Mouse (Mus musculus) heart, adult 2 months (tissue): ENCODE data around the gene Lfng. TPM values are rescaled to one million over a fixed set of nuclear protein-coding genes. Genes with fewer than 3 reads are reported as not detected.

Source experiments
- DNase-seq, 2 experiments: peaks; one replicate each; pipeline ENCODE4 v3.0.0; 2021
- H3K27ac ChIP-seq: fragments of 200-600 bp; 2 replicates; pipeline ENCODE4 v1.8.1; 2022
- H3K27me3 ChIP-seq: fragments of 200-500 bp; 2 replicates; pipeline ENCODE4 v1.6.1; 2012; ENCODE audit warnings: mild to moderate bottlenecking, low read length, inconsistent platforms, mixed read lengths; ENCODE audit not compliant: control insufficient read depth, insufficient read depth
- H3K36me3 ChIP-seq: fragments of 200-500 bp; 2 replicates; pipeline ENCODE4 v1.6.1; 2012; ENCODE audit warnings: low read length, inconsistent platforms; ENCODE audit not compliant: control insufficient read depth, insufficient read depth
- H3K4me1 ChIP-seq: fragments of 200-500 bp; 2 replicates; pipeline ENCODE4 v1.6.1; 2011; ENCODE audit warnings: low read length; ENCODE audit not compliant: control insufficient read depth, insufficient read depth
- H3K4me3 ChIP-seq: fragments of 200-600 bp; 2 replicates; pipeline ENCODE4 v1.8.1; 2022
- H3K79me2 ChIP-seq: fragments of 200-500 bp; replicated peaks from 2 replicates; pipeline ENCODE4 v1.6.1; 2012; ENCODE audit warnings: mild to moderate bottlenecking, inconsistent platforms, low read length, moderate library complexity, mixed read lengths; ENCODE audit not compliant: control insufficient read depth, insufficient read depth
- H3K9ac ChIP-seq: fragments of 200-500 bp; 2 replicates; pipeline ENCODE4 v1.6.1; 2012; ENCODE audit warnings: low read depth, mild to moderate bottlenecking, control low read depth, inconsistent platforms, low read length, mixed read lengths
- CTCF ChIP-seq: fragments of 200-600 bp; IDR thresholded peaks from 2 replicates; pipeline ENCODE4 v1.8.1; 2022; ENCODE audit warnings: antibody characterized with exemption, mild to moderate bottlenecking, moderate library complexity
- EP300 ChIP-seq: fragments of 200-500 bp; IDR thresholded peaks from 2 replicates; pipeline ENCODE4 v1.6.1; 2011; ENCODE audit warnings: low read depth, low read length, control low read depth; ENCODE audit not compliant: insufficient read depth
- POLR2A ChIP-seq: fragments of 200-500 bp; IDR thresholded peaks from 2 replicates; pipeline ENCODE4 v1.6.1; 2011; ENCODE audit warnings: mild to moderate bottlenecking, low read depth, low read length, control low read depth; ENCODE audit not compliant: insufficient read depth
- WGBS: fragments of 180-500 bp; shearing (Covaris S2); methylation state at CpG from one replicate; pipeline ENCODE4 v1.1.7; 2018; 5-methylcytosine and 5-hydroxymethylcytosine counted together
- intact Hi-C: fragments of 180-260 bp; cut with DNase I; formaldehyde crosslinking; loops from one replicate; pipeline ENCODE4 v1.15.1; 2025
- polyA plus RNA-seq: library from polyadenylated mRNA; depleted of rRNA; stranded (reverse); fragments of >200 nt; gene quantifications from 2 replicates; pipeline ENCODE4 v1.2.3, GENCODE M21; 2012
- total RNA-seq, 2 experiments: library from RNA; stranded (reverse); gene quantifications; 2 replicates each; pipeline ENCODE4 v1.2.3; 2021

The Lfng gene
- total and polyA plus RNA-seq, 3 experiments: 7.4 to 23.1 (median 11.5) TPM

GRCm38 (mm10) chr5:140596927-140597588 is 10.1 kb upstream of the Lfng start:
- 0 out of 2 replicates have a peak, but pooled peaks have one; percentile 7 for TF ChIP-seq POLR2A
- TF ChIP-seq EP300: peak; percentile 38; the same call in 1 of the 2 replicates
- no peak for TF ChIP-seq CTCF
- Histone ChIP-seq H3K36me3 (no peaks in the 10 kb centered on the region), H3K4me3 (no peak overlapping the region), H3K9ac (no peak overlapping the region), H3K79me2 (no peaks in the 10 kb centered on the region), H3K4me1 (peaks cover 5% of the 10 kb centered on the region), H3K27me3 (no peaks in the 10 kb centered on the region), H3K27ac (peak overlapping the region; percentile 57)
- WGBS: 34% methylated on average over 18 of the region's 18 CpGs
- peak; percentile 67 to 78 for DNase-seq
- intact Hi-C loops: loop anchor here (2.0 kb wide), 1 partner anchor 14 kb away; no protein-coding TSS in a partner anchor

DNA sequence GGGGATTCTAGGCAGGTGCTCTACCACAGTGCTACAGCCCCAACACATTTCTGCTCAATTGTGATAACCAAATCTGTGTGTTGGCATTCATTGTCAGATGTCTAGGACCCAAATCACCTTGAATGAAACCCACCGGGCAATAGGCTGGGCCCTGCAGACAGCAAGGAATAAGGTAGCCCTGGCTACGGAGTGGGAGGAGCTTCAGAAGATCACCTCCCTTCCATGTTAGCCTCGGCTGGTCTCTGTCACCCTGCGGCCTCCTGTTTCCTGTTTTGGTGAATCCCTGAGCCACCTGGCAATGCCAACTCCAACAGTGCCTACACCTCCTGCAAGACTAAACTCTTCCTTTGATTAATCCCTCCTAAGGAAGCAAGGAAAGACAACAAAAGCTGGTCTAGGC is 9.3 kb upstream of the Lfng start:
- no peak overlapping the region; the same call in 1 of the 2 replicates for H3K27ac ChIP-seq
- no peak overlapping the region for H3K4me3 ChIP-seq
- H3K4me1 ChIP-seq: peaks cover 5% of the 10 kb centered on the region
- DNase-seq: no peak
- TF ChIP-seq EP300 (no peak), POLR2A (no peak), CTCF (no peak)
- H3K27me3 ChIP-seq: no peaks in the 10 kb centered on the region
- no peaks in the 10 kb centered on the region for H3K79me2 ChIP-seq
- no peaks in the 10 kb centered on the region for H3K36me3 ChIP-seq
- intact Hi-C loops: loop anchor here (2.0 kb wide), 1 partner anchor 13 kb away; no protein-coding TSS in a partner anchor
- WGBS: 75% methylated on average over 4 of the region's 4 CpGs
- H3K9ac ChIP-seq: no peak overlapping the region

- Histone ChIP-seq H3K4me3 (no peak overlapping the region), H3K9ac (no peak overlapping the region), H3K4me1 (peaks cover 7% of the 10 kb centered on the region), H3K79me2 (no peaks in the 10 kb centered on the region), H3K27me3 (no peaks in the 10 kb centered on the region), H3K27ac (no peak overlapping the region), H3K36me3 (no peaks in the 10 kb centered on the region)
- TF ChIP-seq CTCF (no peak), EP300 (no peak), POLR2A (no peak)
- WGBS: 60% methylated on average over 5 of the region's 5 CpGs
- no peak for DNase-seq
- intact Hi-C loops: no loop called here
Measured at GRCm38 (mm10) chr5:140599939-140600338, 7.2 kb upstream of the Lfng start.

- 81% methylated on average over 12 of the region's 12 CpGs for WGBS
- intact Hi-C loops: no loop called here
Measured at GRCm38 (mm10) chr5:140601712-140602111, 5.4 kb upstream of the Lfng start.

GRCm38 (mm10) chr5:140602540-140602939 is 4.6 kb upstream of the Lfng start:
- intact Hi-C loops: no loop called here
- Histone ChIP-seq H3K36me3 (no peaks in the 10 kb centered on the region), H3K79me2 (no peaks in the 10 kb centered on the region), H3K4me3 (no peak overlapping the region), H3K9ac (no peak overlapping the region), H3K27me3 (no peaks in the 10 kb centered on the region), H3K4me1 (peaks cover 5% of the 10 kb centered on the region), H3K27ac (no peak overlapping the region)
- no peak for DNase-seq
- 74% methylated on average over 2 of the region's 2 CpGs for WGBS
- TF ChIP-seq POLR2A: no peak
- no peak for TF ChIP-seq CTCF
- no peak for TF ChIP-seq EP300

More at GRCm38 (mm10) chr5:140601712-140602111, 5.4 kb upstream of the Lfng start:
- Histone ChIP-seq H3K4me3 (no peak overlapping the region), H3K79me2 (no peaks in the 10 kb centered on the region), H3K9ac (no peak overlapping the region), H3K36me3 (no peaks in the 10 kb centered on the region), H3K4me1 (peaks cover 5% of the 10 kb centered on the region), H3K27ac (no peak overlapping the region), H3K27me3 (no peaks in the 10 kb centered on the region)
- TF ChIP-seq EP300 (no peak), CTCF (no peak), POLR2A (no peak)
- DNase-seq: peak in 1 of 2 experiments; percentile 16

GRCm38 (mm10) chr5:140604386-140604785 is 2.7 kb upstream of the Lfng start:
- H3K9ac ChIP-seq: no peak overlapping the region
- H3K27ac ChIP-seq: no peak overlapping the region
- H3K27me3 ChIP-seq: no peaks in the 10 kb centered on the region
- peaks cover 5% of the 10 kb centered on the region for H3K4me1 ChIP-seq
- H3K4me3 ChIP-seq: no peak overlapping the region
- intact Hi-C loops: no loop called here
- no peaks in the 10 kb centered on the region for H3K79me2 ChIP-seq
- DNase-seq: no peak
- TF ChIP-seq POLR2A: no peak
- TF ChIP-seq CTCF: no peak
- no peak for TF ChIP-seq EP300
- WGBS: 35% methylated on average over 8 of the region's 8 CpGs
- no peaks in the 10 kb centered on the region for H3K36me3 ChIP-seq
